Mouse (Mus musculus) spleen, postnatal 36 days (tissue): ENCODE measurements at regions not wholly inside any gene's neighbourhood (a gene's known extent, or its start where the extent isn't known, plus 50 kb on each side); places are given as distances from the start of the nearest gene placed in this dataset.

Experiments used
- DNase-seq, 2 experiments: peaks; one replicate each; pipeline ENCODE4 v3.0.0; 2022; ENCODE audit warnings: low spot score in 2 of 2, mixed read lengths in 1 of 2

DNA sequence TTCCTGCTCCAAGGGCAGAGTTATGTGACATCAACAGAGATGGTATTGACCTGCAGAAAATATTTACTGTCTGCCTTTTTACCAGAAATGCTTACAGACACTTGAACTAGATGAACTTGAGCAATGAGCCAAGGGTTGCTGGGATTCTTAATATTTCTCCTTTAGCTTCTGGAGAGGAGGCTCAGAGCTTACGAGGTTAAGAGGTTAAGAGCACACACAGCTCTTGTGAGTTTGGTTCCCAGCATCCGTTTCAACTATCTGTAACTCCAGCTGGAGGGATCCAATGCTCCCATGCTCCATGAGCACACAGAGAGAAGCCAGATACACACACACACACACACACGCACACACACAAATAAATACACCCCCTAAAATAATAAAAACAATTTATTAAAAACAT is 114.7 kb upstream of the Fn1 start:
- peak in 1 of 2 experiments; percentile 3 for DNase-seq

DNA sequence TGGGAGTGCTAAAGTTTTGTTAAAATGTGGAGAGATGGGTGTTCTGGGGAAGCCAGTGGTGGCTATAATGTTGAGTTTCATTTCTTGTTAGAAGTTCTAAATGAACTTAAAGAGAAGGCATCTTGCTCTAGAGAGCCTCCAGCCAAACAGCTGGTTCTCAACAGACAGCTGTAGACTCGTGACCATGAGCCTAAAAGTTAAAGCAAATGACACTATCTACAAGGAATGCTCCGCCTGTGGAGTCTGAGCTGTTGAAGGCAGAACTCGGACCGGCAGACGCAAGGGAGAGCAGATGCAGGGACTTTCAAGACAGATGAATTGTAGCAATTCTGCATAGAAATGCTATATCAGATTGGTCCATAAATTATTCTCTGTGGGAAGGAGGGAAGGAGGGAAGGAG is 114.1 kb upstream of the Fn1 start:
- no peak for DNase-seq

DNA sequence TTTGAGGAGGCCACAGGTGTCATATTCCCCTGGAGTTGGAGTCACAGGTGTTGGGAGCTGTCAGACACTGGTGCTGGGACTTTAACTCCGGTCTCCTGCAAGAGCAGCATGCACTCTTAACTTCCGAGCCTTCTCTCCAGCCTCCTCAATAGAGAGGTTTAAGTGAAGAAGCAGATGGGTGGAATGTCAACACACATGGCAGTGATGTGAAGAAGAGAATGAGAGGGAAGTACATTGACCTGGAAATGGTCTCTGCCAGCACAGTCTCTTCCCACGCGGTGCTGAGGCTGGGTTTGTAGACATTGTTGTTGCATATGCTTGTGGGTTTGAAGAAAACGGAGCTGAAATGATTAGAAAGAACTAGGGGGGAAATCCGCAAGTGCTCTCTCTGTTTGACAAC is 112.0 kb upstream of the Fn1 start:
- DNase-seq = no peak

DNA sequence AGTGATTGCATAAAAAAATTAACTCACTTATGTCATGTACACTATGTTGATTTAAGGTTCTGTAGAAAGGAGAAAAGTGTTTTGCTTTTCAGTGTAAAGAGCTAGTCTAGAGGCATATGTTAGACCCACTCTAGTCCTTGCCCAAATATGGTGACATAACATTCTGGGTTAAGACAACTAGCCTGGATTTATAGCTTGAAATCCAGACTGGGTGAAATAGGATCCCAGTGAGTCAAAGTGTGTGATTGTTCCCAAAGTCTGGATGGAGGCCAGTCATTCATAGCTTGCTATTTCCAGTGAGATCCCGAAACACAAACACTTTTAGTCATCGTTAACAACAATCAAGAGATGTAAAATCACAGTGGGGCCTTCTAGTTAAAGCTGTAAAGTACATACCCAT is 110.5 kb upstream of the Fn1 start:
- DNase-seq = no peak

DNA sequence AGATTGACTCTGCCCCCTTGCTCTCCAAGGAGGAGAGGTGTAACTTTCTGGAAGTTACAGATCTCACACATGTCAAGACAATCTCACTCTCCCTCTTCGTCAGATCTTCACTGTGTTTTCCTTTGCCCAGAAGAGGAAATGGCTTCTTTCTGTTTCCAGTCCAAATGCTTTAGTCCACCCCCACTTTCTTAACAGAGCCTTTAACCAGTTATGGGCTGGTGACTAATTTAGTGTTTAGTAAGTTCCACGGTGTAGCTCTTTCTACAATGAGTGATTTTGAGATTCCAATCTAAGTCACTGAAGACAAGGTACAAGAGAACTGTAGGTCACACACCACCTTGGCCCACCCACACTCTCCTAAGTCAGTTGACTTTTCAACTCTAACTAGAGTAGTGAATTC is 107.3 kb upstream of the Fn1 start:
- no peak for DNase-seq

DNA sequence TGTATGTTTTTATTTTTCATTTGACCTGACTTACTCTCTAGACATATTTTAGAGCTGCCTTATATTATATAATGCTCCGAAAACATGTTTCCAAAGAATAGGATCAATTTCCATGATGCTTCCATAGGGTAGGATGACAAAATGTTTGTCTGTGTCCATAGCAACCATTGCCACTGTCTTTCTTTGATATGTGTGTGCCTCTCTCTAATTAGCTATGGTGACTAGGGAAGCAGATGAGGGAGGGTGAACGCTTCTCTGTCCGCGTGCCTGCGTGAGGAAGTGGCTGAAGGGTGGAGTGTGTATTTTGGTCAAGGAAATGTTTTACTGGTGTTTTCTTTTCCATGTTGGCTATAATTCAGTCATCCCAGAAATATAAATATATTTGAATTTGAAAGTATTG is 104.2 kb upstream of the Fn1 start:
- no peak for DNase-seq

DNA sequence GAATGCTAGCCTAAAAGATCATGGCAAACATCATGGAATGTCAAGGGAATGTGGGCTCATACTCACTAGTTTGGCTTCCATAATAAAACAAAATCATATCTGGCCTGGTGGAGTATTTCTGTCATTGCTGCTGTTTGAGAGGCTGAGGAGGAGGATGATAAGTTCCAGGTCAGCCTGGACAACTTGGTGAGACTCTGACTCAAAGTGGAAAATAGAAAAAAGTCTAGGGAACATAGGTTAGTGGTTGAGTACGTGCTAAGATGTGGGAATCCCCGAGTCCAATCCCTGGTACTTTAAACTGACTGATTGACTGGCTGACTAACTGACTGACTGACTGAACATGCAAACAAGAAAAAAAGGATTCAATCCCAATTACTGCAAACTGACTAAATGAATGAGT is 103.2 kb upstream of the Fn1 start:
- DNase-seq = no peak

DNA sequence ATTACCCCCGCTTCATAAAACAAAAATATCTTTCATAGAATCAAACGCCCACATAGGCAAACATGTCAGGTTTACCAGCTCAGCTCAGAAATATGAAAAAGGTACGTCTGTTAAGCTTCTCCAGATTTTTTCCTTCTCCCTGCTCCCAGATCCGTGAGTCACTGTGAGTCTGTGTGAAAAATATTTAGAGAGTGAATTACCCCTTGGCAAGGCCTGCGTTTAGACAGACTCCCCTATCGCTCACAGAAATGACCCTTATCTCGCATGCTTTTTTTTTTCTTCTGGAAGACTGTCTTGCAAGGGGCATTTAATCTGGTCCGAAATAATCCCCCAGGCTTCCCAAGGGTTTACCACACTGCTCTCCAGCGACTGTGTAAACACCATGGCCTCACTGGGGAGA is 102.4 kb upstream of the Fn1 start:
- no peak for DNase-seq

DNA sequence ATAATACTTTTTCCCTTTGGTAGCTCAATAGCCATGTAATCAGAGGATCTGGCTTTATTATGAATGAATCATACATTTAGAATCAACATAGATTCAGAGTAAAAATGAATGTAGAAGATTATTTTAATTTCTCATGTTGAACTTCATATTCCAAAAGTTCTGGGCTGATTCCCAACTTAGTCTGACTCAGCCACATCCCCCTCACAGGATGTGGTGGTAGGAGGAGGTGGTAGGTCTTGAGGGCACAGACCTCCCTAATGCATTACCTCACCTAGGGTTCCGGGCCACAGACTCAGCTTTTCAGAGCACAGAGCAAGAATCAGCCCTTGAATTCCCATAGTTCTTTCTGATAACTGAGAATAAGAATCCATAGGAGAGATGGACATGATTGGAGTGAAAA is 99.4 kb upstream of the Fn1 start:
- no peak for DNase-seq

DNA sequence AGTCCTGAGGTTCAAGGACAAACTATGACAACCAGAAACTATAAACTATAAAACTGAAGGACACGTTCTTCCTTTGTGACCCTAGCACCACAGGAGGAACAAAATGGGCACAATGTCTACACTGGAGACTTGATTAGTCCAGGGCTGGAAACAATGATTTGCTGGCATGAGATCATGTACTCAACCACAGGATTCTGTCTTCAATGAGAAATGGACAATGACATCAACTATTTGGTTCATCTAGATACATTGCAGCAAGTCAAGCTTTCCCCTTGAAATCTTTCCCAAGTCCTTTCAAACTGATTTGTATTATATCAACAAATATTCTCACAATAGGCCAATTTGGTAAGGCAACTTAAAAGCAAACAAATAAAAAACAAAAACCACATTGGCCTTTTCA is 98.6 kb upstream of the Fn1 start:
- no peak for DNase-seq

DNA sequence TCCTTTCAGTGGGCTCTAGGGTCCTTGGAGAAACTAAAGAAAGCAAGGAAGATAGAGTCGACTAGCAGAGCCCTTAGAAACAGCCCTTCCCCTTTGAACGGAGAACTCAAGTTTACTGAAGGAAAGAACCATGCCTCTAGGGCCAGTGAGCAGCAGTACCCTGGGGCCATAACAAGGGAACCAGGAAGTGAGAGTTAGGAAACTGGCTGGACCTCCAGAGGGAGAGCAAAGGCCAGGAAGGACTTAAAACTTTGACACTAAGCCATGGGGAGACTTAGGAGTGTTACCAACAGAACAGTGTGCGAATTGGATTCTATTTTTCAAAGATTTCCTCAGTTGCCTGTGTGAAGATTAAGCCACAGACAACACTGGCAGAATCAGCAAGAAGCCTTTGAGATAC is 82.6 kb upstream of the Fn1 start:
- no peak for DNase-seq

DNA sequence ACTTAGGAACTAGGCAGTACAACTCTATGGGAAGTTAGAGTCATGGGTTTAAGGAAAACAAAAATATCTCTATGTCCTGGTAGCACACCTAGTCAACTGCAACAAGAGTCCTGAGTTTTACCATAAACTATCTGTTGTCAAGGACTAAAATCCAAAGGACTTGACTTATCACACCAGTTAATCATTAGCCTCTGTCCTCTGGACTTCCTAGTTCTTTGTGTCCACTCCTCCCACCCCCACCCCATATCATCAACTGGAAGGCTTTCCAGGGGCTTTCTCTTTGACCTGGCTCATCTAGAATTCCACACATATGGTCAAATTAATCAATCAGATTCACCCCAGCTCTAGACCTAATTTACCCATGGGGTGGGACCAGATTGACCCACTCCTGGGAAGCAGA is 78.6 kb upstream of the Fn1 start:
- no peak for DNase-seq

DNA sequence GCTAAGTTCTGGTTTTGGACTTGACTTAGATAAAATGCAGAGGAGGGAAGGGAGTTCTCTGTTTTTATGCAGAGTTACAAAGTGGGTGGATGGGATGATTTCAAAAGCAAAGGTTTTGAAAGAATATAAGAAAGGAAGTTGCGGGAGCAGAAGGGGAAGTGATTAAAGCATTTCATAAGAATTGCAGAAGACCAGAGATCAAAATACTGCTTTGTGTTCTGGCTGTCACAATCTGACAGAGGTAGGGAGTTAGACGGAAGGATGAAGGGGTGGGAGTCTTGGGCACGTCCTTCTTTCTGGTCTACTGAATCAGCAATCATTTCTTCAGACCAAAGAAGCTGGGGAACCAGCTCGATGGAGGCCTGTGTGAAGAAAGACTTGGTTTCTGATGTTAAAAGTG is 78.0 kb upstream of the Fn1 start:
- DNase-seq = peak in 1 of 2 experiments; percentile 5

DNA sequence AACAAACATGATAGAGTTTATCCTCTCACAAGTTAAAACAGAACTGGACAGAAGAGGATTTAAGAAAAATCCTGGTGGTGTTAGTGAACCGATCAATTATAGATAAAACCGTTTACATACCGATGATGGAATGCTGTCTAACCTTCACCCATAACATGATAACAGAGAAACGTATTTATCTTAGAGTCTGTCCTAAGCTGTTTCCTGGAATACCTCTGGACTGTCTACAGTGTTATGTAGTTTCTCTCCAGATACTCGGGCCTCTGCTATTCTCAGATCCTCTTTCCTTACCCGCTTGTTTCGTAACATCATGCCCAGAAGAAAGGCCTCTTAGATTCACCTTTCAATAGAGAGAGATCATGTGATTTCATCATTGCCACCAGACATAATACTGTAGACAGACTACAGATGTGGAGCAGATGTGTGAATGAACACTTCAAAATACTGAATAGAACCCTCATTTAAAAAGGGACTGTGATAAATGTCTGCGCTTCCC is 75.9 kb upstream of the Fn1 start:
- no peak for DNase-seq

DNA sequence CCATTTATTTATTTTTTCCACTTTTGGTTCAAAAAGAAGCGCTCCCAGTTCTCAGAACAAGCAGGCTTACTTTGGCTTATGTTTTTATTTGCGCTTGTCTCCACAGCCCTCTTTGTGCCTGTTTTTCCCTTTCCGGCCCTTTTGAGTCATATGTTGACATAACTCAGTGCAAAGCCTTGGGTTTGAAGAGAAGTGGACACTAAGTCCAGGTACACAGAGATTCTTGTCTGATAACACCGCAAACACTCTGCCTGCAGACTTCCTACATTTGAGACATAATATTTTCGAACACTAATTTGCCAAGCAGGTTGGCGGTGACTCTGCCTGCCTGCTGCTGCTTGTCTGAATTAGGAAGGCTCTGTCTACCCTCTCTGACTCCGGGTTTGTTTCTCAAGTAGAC is 70.8 kb upstream of the Fn1 start:
- DNase-seq = no peak

DNA sequence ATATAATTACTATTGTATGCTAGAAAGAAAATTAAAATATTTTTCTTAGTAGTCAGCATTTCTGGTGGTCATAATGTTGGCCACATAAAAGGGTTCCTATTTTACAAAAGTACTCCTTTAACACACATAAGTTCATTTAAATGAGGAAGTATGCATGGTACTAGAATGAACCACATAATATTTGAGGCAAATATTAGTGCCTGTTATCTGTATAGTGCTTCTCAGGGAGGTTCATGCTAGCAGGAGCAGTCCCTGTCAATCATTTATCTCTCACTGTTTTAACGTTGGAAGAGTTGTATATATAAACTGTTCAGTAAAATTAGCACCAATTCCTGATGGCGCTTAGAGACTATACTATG is 70.0 kb upstream of the Fn1 start:
- no peak for DNase-seq

DNA sequence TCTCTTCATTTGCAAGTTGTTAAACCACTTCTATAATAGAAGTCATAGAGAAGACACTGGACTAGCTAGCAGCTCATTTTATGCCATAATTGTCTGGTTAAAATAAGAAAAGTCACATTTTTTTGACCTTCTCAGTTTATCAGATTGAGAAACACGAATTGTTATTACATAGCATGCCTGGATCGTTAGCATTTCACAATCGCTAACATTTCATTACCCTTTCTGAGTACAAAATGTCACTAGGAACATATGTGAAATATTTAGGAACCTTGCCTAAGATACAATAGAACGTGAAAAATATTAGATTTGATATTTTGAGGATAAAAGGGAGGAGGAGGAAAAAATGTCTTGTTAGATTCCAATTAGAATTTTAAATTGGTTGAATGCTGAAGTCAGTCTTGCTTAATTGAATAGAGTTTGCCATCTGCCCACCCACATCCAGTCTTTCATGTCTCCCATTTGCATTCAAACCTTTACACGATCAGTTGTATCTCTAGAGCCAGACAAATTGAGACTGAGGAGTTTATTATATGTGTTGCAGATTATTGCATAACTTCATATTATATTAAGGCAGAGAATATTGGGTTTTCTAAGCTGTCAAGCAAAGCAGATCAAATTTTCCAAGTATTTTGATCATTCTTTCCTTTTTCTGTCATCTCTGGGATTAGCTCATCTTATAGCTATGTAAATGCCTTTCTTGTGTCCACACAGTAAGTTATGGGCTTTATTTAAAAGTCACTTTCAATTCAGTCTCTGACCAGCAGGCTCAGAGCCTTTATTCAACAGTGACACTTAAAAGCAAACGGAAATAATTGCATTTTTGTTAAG is 69.4 kb upstream of the Fn1 start:
- DNase-seq = no peak
